Mouse (Mus musculus) spleen, postnatal 14 days (tissue): ENCODE measurements around the gene Dusp1.

ENCODE experiments used
- DNase-seq, 2 experiments: peaks; one replicate each; pipeline ENCODE4 v3.0.0; 2021 to 2022; ENCODE audit warnings: low spot score in 2 of 2

Dusp1 gene

DNA sequence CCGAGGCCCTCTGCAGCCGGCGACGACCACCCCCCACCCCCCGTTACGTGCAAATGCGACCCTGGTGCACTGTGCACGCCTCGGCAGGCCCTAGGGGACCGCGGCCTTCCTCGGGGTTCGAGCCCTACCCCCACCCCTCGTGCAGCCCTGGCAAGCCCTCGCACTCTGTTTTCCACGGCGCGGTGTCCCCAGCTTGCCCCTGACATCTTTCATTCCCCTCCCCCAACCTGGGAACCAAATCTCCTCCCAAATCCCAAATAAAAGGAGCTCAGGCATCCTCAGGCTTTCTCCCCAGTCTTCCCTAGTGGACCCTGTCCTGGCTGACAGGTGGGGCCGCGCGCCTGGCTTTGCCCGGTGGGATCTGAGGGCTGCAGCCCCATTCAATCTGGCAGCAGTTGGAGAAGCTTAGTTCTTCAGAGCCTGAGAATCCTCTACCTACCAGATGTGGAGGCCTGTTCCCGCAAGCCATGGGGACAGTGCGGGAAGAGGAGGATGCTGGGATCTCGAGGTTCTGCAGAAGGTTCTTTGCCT is at the start of gene Dusp1:
Gene Dusp1 (minus strand): TSS at position 478 of the 531 bp plus-strand sequence.
- no peak for DNase-seq

GRCm38 (mm10) chr17:26611328-26611727 is 49.4 kb upstream of the Dusp1 start:
- no peak for DNase-seq

- no peak for DNase-seq
Observed at GRCm38 (mm10) chr17:26609820-26610219, 47.9 kb upstream of the Dusp1 start.

DNA sequence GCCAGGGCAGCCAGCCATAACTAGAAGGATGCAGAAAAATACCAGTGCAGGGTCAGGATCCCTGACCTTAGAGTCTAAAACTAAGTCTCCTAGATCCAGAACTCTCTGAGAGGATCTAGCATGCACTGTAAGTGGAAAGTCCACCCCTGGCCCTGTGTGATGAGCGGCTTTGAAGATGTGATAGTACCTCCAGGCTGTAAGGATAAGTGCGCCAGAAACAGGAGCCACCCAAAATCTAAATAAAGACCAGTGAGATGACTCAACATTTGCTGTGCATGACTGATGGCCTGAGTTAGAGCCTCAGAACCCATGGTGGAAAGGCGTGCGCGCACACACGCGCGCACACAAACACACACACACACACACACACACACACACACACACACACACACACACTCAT is 46.9 kb upstream of the Dusp1 start:
- no peak for DNase-seq

DNA sequence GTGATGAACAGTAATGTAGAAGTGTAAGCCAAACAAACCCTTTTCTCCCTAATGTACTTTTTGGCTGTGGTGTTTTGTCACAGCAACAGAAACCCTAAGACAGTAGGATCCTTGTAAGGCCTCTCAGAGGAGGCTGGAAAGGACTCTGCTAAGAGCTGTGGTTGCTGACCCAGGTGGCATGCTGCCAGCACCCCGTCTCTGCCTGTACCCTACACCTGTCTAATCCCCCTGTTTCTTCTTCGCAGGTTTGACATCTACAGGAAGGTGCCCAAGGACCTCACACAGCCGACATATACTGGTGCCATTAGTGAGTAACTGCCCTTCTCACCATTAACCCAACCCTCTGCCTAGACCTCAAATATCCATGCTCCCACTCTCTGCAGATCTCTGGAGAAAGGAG is 46.4 kb upstream of the Dusp1 start:
- no peak for DNase-seq

- no peak for DNase-seq
Observed at GRCm38 (mm10) chr17:26606516-26606915, 44.6 kb upstream of the Dusp1 start.

DNA sequence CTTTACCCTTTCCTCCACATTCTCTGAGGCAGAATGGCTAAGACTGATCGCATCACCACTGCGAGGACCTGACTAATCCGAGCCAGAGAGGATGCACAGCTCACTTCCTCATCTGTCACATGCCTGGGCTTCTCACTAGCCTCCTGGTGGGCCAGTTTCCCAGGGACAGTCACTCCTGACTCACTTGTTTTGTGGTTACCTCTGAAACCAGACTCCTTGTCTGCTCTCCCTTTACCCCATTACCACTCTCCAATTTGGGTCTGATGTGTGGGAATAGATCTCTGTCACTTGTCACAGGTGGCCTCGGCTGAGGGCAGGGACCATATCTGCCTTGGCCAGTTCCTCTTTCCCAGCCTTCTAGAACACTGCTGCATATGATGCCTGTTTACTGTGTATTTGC is 43.7 kb upstream of the Dusp1 start:
- no peak for DNase-seq

GRCm38 (mm10) chr17:26603311-26603710 is 41.4 kb upstream of the Dusp1 start:
- no peak for DNase-seq

- no peak for DNase-seq
Observed at GRCm38 (mm10) chr17:26602371-26602885, 40.5 kb upstream of the Dusp1 start.

GRCm38 (mm10) chr17:26601926-26602325 is 40.0 kb upstream of the Dusp1 start:
- no peak for DNase-seq

- DNase-seq: no peak
Observed at GRCm38 (mm10) chr17:26601514-26601913, 39.6 kb upstream of the Dusp1 start.

- peak in 1 of 2 experiments; percentile 32 for DNase-seq
Observed at GRCm38 (mm10) chr17:26600913-26601447, 39.1 kb upstream of the Dusp1 start.

DNA sequence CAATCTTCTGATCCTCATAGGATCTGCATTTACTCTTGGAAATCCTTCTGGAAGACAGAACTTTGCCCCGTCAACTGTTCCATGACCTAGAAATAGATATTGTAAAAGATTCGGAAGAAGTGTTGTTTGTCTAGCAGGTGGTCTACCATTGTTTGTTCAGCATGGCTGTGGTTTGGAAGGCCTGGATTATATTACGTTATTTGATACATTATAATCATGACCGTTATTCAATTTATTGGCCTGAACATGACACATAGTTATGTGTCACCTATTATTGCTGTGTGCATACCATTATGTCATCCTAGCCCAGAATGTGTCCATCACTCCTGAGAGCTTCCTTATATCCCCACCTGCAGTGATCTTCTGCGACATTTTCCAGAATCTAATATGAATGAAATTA is 36.9 kb upstream of the Dusp1 start:
- DNase-seq: no peak

DNA sequence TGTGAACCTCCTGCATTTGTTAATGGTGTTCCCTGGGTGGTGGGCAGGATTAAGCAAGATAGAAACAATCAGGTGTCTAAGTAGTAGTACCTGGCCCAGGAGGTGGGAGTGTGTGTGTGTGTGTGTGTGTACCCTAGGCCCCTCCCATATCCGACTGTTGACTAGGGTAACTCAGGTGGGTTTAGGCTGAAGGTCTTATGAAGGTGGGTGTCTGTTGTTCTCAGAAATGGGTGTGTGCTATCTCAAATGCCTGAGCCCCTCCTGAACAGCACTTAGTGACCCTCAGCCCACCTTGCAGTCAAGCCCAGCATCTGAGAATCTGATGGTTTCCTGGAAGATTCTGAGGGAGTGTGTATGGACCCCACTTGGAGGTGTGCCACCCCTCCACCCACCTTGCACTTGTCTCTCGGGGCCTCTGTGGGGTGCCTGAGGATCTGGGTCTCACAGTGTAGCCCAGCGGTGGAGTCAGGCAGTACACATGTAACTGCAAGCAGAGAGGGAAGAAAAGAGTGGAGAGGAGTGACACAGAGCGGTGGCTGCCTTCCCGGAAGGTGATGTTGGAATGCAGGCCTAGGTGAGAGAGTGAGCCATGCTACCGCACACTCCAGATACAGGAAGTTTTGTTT is 35.0 kb upstream of the Dusp1 start:
- DNase-seq: no peak

DNA sequence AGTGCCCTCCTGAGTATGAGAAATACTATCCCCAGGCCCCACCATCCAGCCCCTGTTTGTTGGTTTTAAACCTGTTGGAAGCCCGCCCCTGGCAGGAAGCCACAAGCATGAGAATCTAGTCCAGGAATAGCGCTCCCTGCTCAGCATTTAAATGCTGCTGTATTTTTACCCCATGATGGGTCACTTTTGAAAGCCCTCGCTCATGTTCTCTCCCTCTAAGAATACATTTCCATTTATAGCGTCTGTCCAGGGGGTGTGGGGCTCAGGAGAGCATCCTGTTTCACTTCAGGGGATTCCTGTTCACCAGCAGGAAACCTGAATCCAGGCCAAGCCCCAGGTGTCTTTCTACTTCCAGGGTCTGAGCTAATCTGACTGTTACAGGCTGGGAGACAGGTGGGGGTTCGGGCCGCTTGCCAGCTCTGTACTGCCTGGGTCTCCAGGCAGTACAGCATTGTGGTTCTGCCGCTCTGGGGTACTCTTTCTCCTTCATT is 34.3 kb upstream of the Dusp1 start:
- no peak for DNase-seq

GRCm38 (mm10) chr17:26595448-26596167 is 33.7 kb upstream of the Dusp1 start:
- no peak for DNase-seq

- DNase-seq: no peak
Observed at GRCm38 (mm10) chr17:26594958-26595357, 33.0 kb upstream of the Dusp1 start.

DNA sequence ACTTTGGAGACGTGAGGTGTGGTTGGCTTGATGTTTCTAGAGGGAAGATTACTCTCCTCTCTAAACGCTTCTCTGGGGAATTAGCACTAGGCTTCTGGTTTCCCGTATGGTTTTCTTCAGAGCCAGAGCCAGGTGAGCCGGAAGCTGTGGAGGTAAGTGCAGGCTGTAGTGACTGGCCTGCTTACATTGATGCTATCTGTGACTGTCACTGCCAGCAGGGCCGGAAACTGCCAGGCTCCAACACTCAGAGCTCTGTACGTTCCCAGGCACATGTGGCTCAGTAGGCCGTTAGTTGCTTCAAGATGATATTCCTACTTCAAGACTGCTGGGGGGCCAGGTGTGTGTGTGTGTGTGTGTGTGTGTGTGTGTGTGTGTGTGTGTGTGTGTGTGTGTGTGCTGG is 32.2 kb upstream of the Dusp1 start:
- DNase-seq: no peak

DNA sequence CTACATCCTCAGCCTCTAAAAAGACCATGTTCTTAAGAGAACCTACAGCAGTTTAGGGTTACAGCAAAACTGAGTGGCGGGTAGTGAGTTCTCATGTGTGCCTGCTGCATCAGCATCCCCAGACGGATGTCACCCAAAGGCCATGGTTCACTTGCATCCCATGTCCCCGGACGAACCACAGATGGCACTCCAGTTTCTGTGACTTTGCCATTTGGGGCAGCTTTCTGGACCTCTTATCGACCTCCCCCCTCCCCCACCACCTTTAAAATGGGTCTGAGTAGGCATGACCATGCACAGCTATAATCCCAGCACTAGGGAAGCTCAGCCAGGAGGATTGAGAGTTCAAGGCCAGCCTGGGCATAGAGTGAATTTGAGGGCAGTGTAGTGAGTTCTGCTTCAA is 31.3 kb upstream of the Dusp1 start:
- DNase-seq: no peak

DNA sequence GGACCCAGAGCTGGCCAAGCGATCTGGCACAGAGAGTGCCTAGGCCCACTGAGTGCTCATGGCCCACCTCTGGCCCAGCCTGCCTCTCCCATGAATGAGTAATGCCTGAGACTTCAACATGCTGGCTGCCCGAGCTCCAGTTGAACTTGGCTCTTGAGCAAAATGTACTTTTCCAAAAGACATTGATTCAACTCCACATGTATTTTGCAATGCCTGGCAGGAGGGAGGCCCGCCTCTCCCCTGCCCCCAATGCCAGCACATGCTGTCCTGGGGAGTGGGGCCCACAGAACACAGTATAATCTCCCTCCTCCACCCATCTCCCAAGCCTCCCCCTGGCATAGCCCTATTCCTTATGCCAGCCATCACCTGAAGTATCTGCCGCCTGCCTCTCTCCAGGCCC is 30.6 kb upstream of the Dusp1 start:
- DNase-seq: no peak

- DNase-seq: no peak
Observed at GRCm38 (mm10) chr17:26587961-26588487, 26.1 kb upstream of the Dusp1 start.

GRCm38 (mm10) chr17:26584558-26585136 is 22.7 kb upstream of the Dusp1 start:
- DNase-seq: no peak
